Mouse (Mus musculus): ENCODE results near the gene Tgds. TPM values are rescaled to one million over a fixed set of nuclear protein-coding genes. Genes with fewer than 3 reads are reported as not detected.
A peak's percentile ranks its signal among the peaks of the same experiment; 100 is the strongest.

The Tgds gene
- polyA plus RNA-seq, 1 experiment from 2014 or later, result 23.4 TPM

GRCm38 (mm10) chr14:118086271-118087035 is 46.1 kb downstream of the Tgds start:
- H3K9me3 ChIP-seq, result no peaks in the 10 kb centered on the region
- H3K9ac ChIP-seq (replicated peaks), result no peak overlapping the region
- H3K27me3 ChIP-seq, result no peaks in the 10 kb centered on the region
- ATAC-seq (replicated peaks), result no peak
- peaks cover 11% of the 10 kb centered on the region for H3K4me1 ChIP-seq
- H3K4me2 ChIP-seq (replicated peaks), result no peak overlapping the region
- no peak overlapping the region for H3K27ac ChIP-seq (replicated peaks)
- WGBS, result 67% methylated on average over 5 of the region's 5 CpGs
- no peaks in the 10 kb centered on the region for H3K36me3 ChIP-seq
- no peak overlapping the region for H3K4me3 ChIP-seq

DNA sequence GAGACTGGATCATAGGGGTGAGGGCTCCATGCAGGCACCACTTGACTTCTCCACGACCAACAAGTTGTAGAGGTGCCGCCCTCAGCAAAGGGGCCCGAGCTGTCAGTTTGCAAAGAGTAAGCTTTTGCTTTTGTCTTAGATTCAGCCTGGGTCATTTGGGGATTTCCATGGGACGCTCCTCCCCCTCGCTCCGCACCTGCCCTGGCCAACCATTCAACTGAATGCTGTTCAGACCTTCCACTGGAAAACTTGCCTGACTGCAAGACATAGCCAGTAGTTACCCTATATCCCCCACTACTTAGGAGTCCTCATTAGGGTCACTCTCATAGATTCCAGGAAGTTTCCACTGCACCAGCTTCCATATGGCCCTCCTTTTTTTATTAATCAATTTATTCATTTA is 48.7 kb downstream of the Tgds start:
- Histone ChIP-seq H3K4me2 (replicated peaks) (no peak overlapping the region), H3K27me3 (no peaks in the 10 kb centered on the region), H3K9me3 (no peaks in the 10 kb centered on the region), H3K27ac (replicated peaks) (no peak overlapping the region), H3K4me3 (no peak overlapping the region), H3K9ac (replicated peaks) (no peak overlapping the region), H3K36me3 (no peaks in the 10 kb centered on the region), H3K4me1 (peaks cover 11% of the 10 kb centered on the region; the same call in 1 of the 2 replicates)
- WGBS, result 85% methylated on average over 6 of the region's 6 CpGs
- ATAC-seq (replicated peaks), result no peak

DNA sequence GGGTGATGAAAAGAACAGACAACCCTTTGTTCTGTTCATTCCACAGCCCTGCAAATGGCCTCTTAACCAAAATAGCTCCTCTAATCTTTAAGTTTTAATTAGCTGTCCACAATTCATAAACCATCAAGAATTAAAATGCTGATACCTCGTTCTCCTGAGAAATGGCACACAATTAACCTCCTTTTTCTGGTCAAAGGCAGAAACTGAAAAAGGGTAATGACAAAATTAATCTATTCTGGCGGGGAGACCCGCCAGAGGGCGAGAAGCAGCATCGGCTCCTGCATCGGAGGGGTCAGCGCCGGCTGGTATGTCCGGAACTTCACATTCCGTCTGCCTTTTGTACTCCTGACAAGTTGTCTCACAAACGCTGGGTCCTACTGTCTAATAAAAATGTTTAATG is 51.9 kb downstream of the Tgds start:
- Histone ChIP-seq H3K9ac (replicated peaks) (no peak overlapping the region), H3K4me1 (0 out of 2 replicates have a peak, but pooled peaks cover 4% of the 10 kb centered on the region), H3K27ac (replicated peaks) (no peak overlapping the region), H3K4me3 (no peak overlapping the region), H3K4me2 (replicated peaks) (no peak overlapping the region), H3K36me3 (no peaks in the 10 kb centered on the region), H3K27me3 (no peaks in the 10 kb centered on the region), H3K9me3 (no peaks in the 10 kb centered on the region)
- ATAC-seq (replicated peaks), result no peak
- 7% methylated on average over 11 of the region's 11 CpGs for WGBS

DNA sequence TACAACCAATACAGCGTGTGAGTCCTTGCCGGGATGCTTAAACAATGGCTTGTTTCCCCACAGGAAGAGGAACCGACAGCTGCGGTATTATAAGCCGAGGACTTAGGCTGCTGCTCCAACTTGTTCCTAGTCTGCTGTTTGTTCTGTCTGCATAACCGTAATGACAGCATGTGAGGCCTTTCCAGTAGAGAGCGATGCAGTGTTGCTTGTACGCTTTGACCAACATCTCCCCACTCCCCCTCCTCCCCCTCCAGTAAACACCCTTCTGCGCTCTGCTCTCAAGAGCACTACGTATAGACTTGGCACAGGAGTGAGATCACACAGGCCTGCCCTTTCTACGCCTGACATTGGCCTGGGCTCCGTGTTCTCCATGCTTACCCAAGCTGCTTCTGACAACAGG is 62.5 kb downstream of the Tgds start:
- Histone ChIP-seq H3K4me2 (replicated peaks) (no peak overlapping the region), H3K27ac (replicated peaks) (no peak overlapping the region), H3K27me3 (no peaks in the 10 kb centered on the region), H3K9ac (replicated peaks) (no peak overlapping the region), H3K9me3 (no peaks in the 10 kb centered on the region), H3K4me3 (no peak overlapping the region), H3K36me3 (no peaks in the 10 kb centered on the region), H3K4me1 (no peaks in the 10 kb centered on the region)
- peak; percentile 60 for ATAC-seq (replicated peaks)
- 65% methylated on average over 12 of the region's 12 CpGs for WGBS

GRCm38 (mm10) chr14:118069439-118070079 is 63.0 kb downstream of the Tgds start:
- ATAC-seq (replicated peaks), result no peak
- Histone ChIP-seq H3K9me3 (no peaks in the 10 kb centered on the region), H3K4me2 (replicated peaks) (no peak overlapping the region), H3K4me1 (no peaks in the 10 kb centered on the region), H3K9ac (replicated peaks) (no peak overlapping the region), H3K4me3 (no peak overlapping the region), H3K27me3 (no peaks in the 10 kb centered on the region), H3K27ac (replicated peaks) (no peak overlapping the region), H3K36me3 (no peaks in the 10 kb centered on the region)
- 84% methylated on average over 12 of the region's 12 CpGs for WGBS

Other genes starting within 250 kb of the Tgds start
- gene Dct, start 80.5 kb downstream of the Tgds start, polyA plus RNA-seq (2015; fragmentation: Nextera tagmentation; extraction: Ambion mirVana), result 7.2 and 7.3 TPM in 2 replicates
- gene Gpr180, start 4.4 kb upstream of the Tgds start, polyA plus RNA-seq (2015; fragmentation: Nextera tagmentation; extraction: Ambion mirVana), result 29.0 and 29.1 TPM in 2 replicates
- 8.0 and 8.8 TPM in 2 replicates for gene Sox21, start 104.3 kb upstream of the Tgds start, polyA plus RNA-seq (2015; fragmentation: Nextera tagmentation; extraction: Ambion mirVana)
- gene Gm9376, start 134.2 kb upstream of the Tgds start, polyA plus RNA-seq (2015; fragmentation: Nextera tagmentation; extraction: Ambion mirVana), result not detected in 2 replicates

Data from forebrain, embryonic 15.5 days (tissue).